Mouse (Mus musculus) liver, postnatal 0 days (tissue): ENCODE measurements around the gene Sdk2.

Source experiments
- CTCF ChIP-seq: sonication (generic); IDR thresholded peaks from 2 replicates; pipeline ENCODE4 v1.5.1; 2016; ENCODE audit warnings: antibody characterized with exemption, low read depth
- EP300 ChIP-seq: IDR thresholded peaks from 2 replicates; pipeline ENCODE4 v1.6.1; 2016; ENCODE audit warnings: antibody characterized with exemption, low read depth, mild to moderate bottlenecking

- TF ChIP-seq CTCF (no peak), EP300 (no peak)
Observed at GRCm38 (mm10) chr11:113747725-113748380, 319.0 kb downstream of the Sdk2 start.
